Mouse (Mus musculus) megakaryocyte, embryonic 14.5 days (primary cell): ENCODE data around the gene Nat8f4. TPM values are rescaled to one million over a fixed set of nuclear protein-coding genes. Genes with fewer than 3 reads are reported as not detected.

Source experiments
- H3K27me3 ChIP-seq: replicated peaks from 2 replicates; pipeline ENCODE3; 2012; ENCODE audit warnings: inconsistent platforms
- H3K36me3 ChIP-seq: replicated peaks from 2 replicates; pipeline ENCODE3; 2012; ENCODE audit warnings: low read length, inconsistent platforms, mixed read lengths
- H3K4me1 ChIP-seq: 2 replicates; pipeline ENCODE4 v1.6.1; 2012; ENCODE audit warnings: inconsistent platforms
- H3K4me3 ChIP-seq: replicated peaks from 2 replicates; pipeline ENCODE3; 2012; ENCODE audit warnings: moderate library complexity, mild to moderate bottlenecking, inconsistent platforms
- H3K9me3 ChIP-seq: 2 replicates; pipeline ENCODE4 v1.6.1; 2012; ENCODE audit warnings: inconsistent platforms
- FLI1 ChIP-seq: IDR thresholded peaks from 2 replicates; pipeline ENCODE4 v1.6.1; 2012; ENCODE audit warnings: low read length, inconsistent platforms, mixed read lengths
- GATA1 ChIP-seq: IDR thresholded peaks from 3 replicates; pipeline ENCODE4 v1.6.1; 2012; ENCODE audit warnings: mixed read lengths, low read length, inconsistent platforms, borderline replicate concordance
- polyA plus RNA-seq: library from polyadenylated mRNA; stranded (reverse); fragments of >175 nt; gene quantifications from 2 replicates; pipeline ENCODE4 v1.2.3, GENCODE M21; 2012; ENCODE audit warnings: low replicate concordance; ENCODE audit not compliant: insufficient read depth

Gene Nat8f4
- polyA plus RNA-seq, 1 experiment = not detected

DNA sequence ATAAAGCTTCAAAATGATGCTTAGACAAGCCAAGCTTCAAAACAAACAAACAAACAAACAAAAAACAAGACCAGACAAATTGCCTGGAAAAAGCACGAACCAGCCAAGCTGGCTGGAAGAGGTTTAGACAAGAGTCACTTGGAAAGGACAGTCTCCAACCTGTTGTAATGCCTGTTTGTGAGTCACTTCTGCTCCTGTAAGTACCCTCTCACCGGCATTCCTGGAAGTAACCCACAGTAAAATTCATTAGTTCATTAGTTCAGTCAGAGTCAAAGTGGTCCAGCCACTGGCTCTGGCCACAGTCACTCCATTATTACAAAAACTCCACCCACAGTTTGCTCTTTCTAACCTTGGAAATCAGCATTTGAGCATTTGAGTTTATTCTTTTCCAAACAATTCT lies 40.8 kb downstream of the Nat8f4 start:
- Histone ChIP-seq H3K9me3 (0 out of 2 replicates have a peak, but pooled peaks cover 7% of the 10 kb centered on the region), H3K36me3 (no peaks in the 10 kb centered on the region), H3K27me3 (peaks cover 33% of the 10 kb centered on the region), H3K4me1 (no peaks in the 10 kb centered on the region), H3K4me3 (no peak overlapping the region)
- no peak for TF ChIP-seq GATA1
- no peak for TF ChIP-seq FLI1

DNA sequence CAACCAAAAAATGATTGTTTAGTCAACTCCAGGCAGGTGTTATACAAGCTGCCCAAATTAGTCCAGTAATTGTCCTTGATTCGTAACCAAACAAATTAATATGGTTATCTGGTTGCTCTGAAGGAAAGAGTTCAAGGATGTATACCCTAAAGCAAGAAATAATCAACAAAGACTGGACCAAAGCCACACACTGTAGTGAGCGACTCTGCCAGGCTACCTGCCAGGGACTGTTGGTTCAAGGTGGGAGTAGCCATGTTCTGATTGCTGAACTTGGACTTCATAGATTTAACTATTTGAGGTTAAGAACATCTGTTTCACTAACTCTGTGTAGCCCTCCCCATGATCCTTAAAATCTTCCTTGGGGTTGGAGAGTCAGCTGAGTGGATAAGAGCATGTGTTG lies 41.5 kb downstream of the Nat8f4 start:
- Histone ChIP-seq H3K27me3 (peaks cover 34% of the 10 kb centered on the region), H3K4me1 (no peaks in the 10 kb centered on the region), H3K4me3 (no peak overlapping the region), H3K9me3 (0 out of 2 replicates have a peak, but pooled peaks cover 7% of the 10 kb centered on the region), H3K36me3 (no peaks in the 10 kb centered on the region)
- TF ChIP-seq GATA1 (no peak), FLI1 (no peak)

- Histone ChIP-seq H3K4me3 (no peak overlapping the region), H3K4me1 (no peaks in the 10 kb centered on the region), H3K27me3 (peaks cover 31% of the 10 kb centered on the region), H3K36me3 (no peaks in the 10 kb centered on the region), H3K9me3 (0 out of 2 replicates have a peak, but pooled peaks cover 7% of the 10 kb centered on the region)
- TF ChIP-seq GATA1 (no peak), FLI1 (no peak)
Observed at GRCm38 (mm10) chr6:85862565-85862964, 42.1 kb downstream of the Nat8f4 start.

DNA sequence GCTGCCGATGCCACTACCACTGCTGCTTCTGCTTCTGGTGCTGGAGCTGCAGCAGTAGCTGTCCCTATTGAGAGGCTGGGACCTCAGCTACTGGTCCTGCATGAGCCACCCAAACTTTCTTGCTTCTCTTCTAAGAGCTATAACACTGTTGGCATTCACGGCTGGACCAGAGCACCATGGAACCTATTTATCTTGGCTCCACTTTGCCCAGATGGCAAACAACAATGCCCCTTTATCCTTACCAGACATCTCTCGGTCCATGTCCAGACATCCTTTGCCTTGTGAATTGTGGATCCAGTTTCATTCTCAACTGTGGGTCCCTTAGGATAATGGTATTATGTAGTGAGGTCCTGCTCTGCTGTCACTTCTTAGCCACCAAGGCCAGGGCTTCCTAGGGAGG lies 43.4 kb downstream of the Nat8f4 start:
- H3K4me3 ChIP-seq = no peak overlapping the region
- H3K36me3 ChIP-seq = no peaks in the 10 kb centered on the region
- TF ChIP-seq FLI1 = no peak
- no peak for TF ChIP-seq GATA1
- H3K9me3 ChIP-seq = 0 out of 2 replicates have a peak, but pooled peaks cover 7% of the 10 kb centered on the region
- no peaks in the 10 kb centered on the region for H3K4me1 ChIP-seq
- peaks cover 31% of the 10 kb centered on the region for H3K27me3 ChIP-seq

- TF ChIP-seq FLI1 = no peak
- TF ChIP-seq GATA1 = no peak
- Histone ChIP-seq H3K36me3 (no peaks in the 10 kb centered on the region), H3K4me1 (no peaks in the 10 kb centered on the region), H3K27me3 (peaks cover 23% of the 10 kb centered on the region), H3K4me3 (no peak overlapping the region), H3K9me3 (no peaks in the 10 kb centered on the region)
Observed at GRCm38 (mm10) chr6:85856194-85856678, 48.4 kb downstream of the Nat8f4 start.

DNA sequence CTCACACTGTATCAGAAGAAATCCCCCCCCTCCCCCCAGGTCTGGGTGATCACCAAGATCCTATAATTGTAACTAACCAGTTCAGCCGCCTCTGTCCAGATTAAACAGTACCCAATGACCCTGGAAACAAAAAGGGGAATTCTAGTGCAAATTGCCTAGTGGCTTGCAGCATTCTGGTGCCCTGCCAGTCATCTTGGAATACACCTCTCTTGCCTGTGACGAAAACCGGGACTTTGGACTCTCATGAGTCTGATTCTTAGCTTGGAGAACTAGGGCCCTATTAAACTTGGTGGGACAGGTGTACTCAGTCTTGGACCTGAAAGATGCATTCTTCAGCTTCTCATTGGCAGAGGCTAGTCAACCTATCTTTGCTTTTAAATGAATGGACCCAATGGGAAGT lies 51.2 kb downstream of the Nat8f4 start:
- Histone ChIP-seq H3K36me3 (no peaks in the 10 kb centered on the region), H3K9me3 (no peaks in the 10 kb centered on the region), H3K4me3 (no peak overlapping the region), H3K27me3 (peaks cover 5% of the 10 kb centered on the region), H3K4me1 (no peaks in the 10 kb centered on the region)
- TF ChIP-seq FLI1 = no peak
- TF ChIP-seq GATA1 = no peak

- H3K4me1 ChIP-seq = no peaks in the 10 kb centered on the region
- no peaks in the 10 kb centered on the region for H3K36me3 ChIP-seq
- TF ChIP-seq FLI1 = no peak
- TF ChIP-seq GATA1 = no peak
- H3K27me3 ChIP-seq = peaks cover 5% of the 10 kb centered on the region
- no peak overlapping the region for H3K4me3 ChIP-seq
- H3K9me3 ChIP-seq = no peaks in the 10 kb centered on the region
Observed at GRCm38 (mm10) chr6:85851062-85851773, 53.5 kb downstream of the Nat8f4 start.

- Histone ChIP-seq H3K36me3 (no peaks in the 10 kb centered on the region), H3K4me3 (no peak overlapping the region), H3K4me1 (no peaks in the 10 kb centered on the region), H3K27me3 (peaks cover 5% of the 10 kb centered on the region), H3K9me3 (0 out of 2 replicates have a peak, but pooled peaks cover 4% of the 10 kb centered on the region)
- TF ChIP-seq GATA1 (no peak), FLI1 (no peak)
Observed at GRCm38 (mm10) chr6:85849240-85849639, 55.4 kb downstream of the Nat8f4 start.

Other genes with a start within 250 kb of the Nat8f4 start
- not detected in 2 replicates for gene Nat8f7, start 191.7 kb downstream of the Nat8f4 start, polyA plus RNA-seq
- not detected in 2 replicates for gene Nat8f3, start 139.1 kb downstream of the Nat8f4 start, polyA plus RNA-seq
- not detected in 2 replicates for gene Nat8f6, start 83.9 kb downstream of the Nat8f4 start, polyA plus RNA-seq
- not detected in 2 replicates for gene Nat8f5, start 83.9 kb downstream of the Nat8f4 start, polyA plus RNA-seq
- gene Nat8, start 72.8 kb downstream of the Nat8f4 start, polyA plus RNA-seq = not detected in 2 replicates
- not detected in 2 replicates for gene Nat8f2, start 35.7 kb downstream of the Nat8f4 start, polyA plus RNA-seq
- gene Tprkb, start 7.0 kb upstream of the Nat8f4 start, polyA plus RNA-seq = 1.7 TPM in 1 of 2 replicates, not detected in the other
- gene Nat8f1, start 10.8 kb upstream of the Nat8f4 start, polyA plus RNA-seq = 0.62 and 2.4 TPM in 2 replicates
- 2.6 and 22.9 TPM in 2 replicates for gene Dusp11, start 56.8 kb upstream of the Nat8f4 start, polyA plus RNA-seq
- not detected in 2 replicates for gene Figla, start 111.3 kb upstream of the Nat8f4 start, polyA plus RNA-seq
- gene Add2, start 123.8 kb upstream of the Nat8f4 start, polyA plus RNA-seq = 0.19 and 0.46 TPM in 2 replicates